Mouse (Mus musculus): ENCODE results near the gene Sfrp5.

- TF ChIP-seq EP300 (IDR thresholded peaks at IDR 0.05) (no peak), CTCF (IDR thresholded peaks at IDR 0.05) (no peak)
Observed at GRCm38 (mm10) chr19:42226451-42226850, 24.4 kb upstream of the Sfrp5 start.
